Mouse (Mus musculus) kidney, postnatal 0 days (tissue): ENCODE data around the gene Arhgap24. TPM values are rescaled to one million over a fixed set of nuclear protein-coding genes. Genes with fewer than 3 reads are reported as not detected.

ENCODE experiments used
- ATAC-seq: fragments of 200-750 bp; cut with Nextera tagmentation; replicated peaks from 2 replicates; pipeline ENCODE4 v1.8.0; 2017; ENCODE audit warnings: low read depth, moderate number of reproducible peaks, moderate TSS enrichment, moderate library complexity; ENCODE audit not compliant: low FRiP score
- DNase-seq: peaks from one replicate; pipeline ENCODE4 v3.0.0-alpha.2; 2016; ENCODE audit warnings: low spot score
- H3K27ac ChIP-seq: fragments of 300-500 bp; sonication (generic); 2 replicates; pipeline ENCODE4 v1.5.1; 2014; ENCODE audit warnings: mild to moderate bottlenecking
- H3K27me3 ChIP-seq: fragments of 300-500 bp; sonication (generic); 2 replicates; pipeline ENCODE4 v1.6.1; 2014; ENCODE audit warnings: low read length, mixed read lengths; ENCODE audit not compliant: insufficient read depth
- H3K36me3 ChIP-seq: fragments of 300-500 bp; sonication (generic); 2 replicates; pipeline ENCODE4 v1.6.1; 2014; ENCODE audit warnings: low read length, mixed read lengths; ENCODE audit not compliant: insufficient read depth
- H3K4me1 ChIP-seq: fragments of 300-500 bp; sonication (generic); replicated peaks from 2 replicates; pipeline ENCODE4 v1.6.1; 2014; ENCODE audit warnings: antibody characterized with exemption, low read length, mixed read lengths; ENCODE audit not compliant: insufficient read depth
- H3K4me2 ChIP-seq: fragments of 300-500 bp; sonication (generic); 2 replicates; pipeline ENCODE4 v1.6.1; 2014; ENCODE audit warnings: mild to moderate bottlenecking, low read length, moderate library complexity, mixed read lengths
- H3K4me3 ChIP-seq: fragments of 300-500 bp; sonication (generic); replicated peaks from 2 replicates; pipeline ENCODE4 v1.5.1; 2014; ENCODE audit warnings: low read depth, low read length
- H3K9ac ChIP-seq: fragments of 300-500 bp; sonication (generic); 2 replicates; pipeline ENCODE4 v1.6.1; 2014; ENCODE audit warnings: low read depth, low read length
- H3K9me3 ChIP-seq: fragments of 300-500 bp; sonication (generic); replicated peaks from 2 replicates; pipeline ENCODE4 v1.6.1; 2016; ENCODE audit warnings: low read length, inconsistent platforms, mixed read lengths
- CTCF ChIP-seq: IDR thresholded peaks from 2 replicates; pipeline ENCODE4 v1.5.1; 2016; ENCODE audit warnings: antibody characterized with exemption, low read depth, mild to moderate bottlenecking, moderate library complexity
- WGBS: fragments of 180-500 bp; shearing (Covaris S2); extraction: QIAGEN DNeasy Blood & Tissue Kit; methylation state at CpG from one replicate; pipeline ENCODE4 v1.1.7; 2014; 5-methylcytosine and 5-hydroxymethylcytosine counted together
- polyA plus RNA-seq: library from polyadenylated mRNA; unstranded; fragments of >200 nt; fragmentation: Nextera tagmentation; extraction: Ambion mirVana; gene quantifications from 2 replicates; pipeline ENCODE4 v1.2.1, GENCODE M21; 2015

Gene Arhgap24
- polyA plus RNA-seq, 1 experiment from 2014 or later: 99.9 TPM

DNA sequence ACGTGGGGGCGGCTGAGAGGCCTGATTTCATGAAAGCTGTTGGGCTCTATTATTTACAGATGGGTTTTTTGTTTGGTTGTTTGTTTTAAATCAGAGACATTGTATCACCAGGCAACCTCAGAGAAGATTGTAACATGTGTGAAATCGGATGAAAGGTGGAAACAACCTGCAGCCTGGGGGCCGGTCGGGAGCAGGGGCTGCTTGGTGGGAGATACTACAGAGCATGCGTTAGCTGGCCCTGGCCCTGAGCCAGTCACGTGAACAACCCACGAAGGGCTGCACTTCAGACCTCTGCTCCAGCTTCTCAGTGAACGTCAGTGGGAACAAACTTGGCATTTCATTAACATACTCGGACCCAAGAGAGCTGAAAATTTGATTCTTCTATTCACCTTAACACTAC is 284.5 kb downstream of the Arhgap24 start:
- Histone ChIP-seq H3K36me3 (no peaks in the 10 kb centered on the region), H3K4me3 (no peak overlapping the region), H3K27ac (peak overlapping the region; percentile 1; the same call in 1 of the 2 replicates), H3K4me2 (no peak overlapping the region), H3K27me3 (no peaks in the 10 kb centered on the region), H3K9ac (no peak overlapping the region), H3K9me3 (no peaks in the 10 kb centered on the region), H3K4me1 (peaks cover 14% of the 10 kb centered on the region)
- no peak for TF ChIP-seq CTCF
- ATAC-seq (no peak), DNase-seq (no peak)
- 74% methylated on average over 10 of the region's 10 CpGs for WGBS

DNA sequence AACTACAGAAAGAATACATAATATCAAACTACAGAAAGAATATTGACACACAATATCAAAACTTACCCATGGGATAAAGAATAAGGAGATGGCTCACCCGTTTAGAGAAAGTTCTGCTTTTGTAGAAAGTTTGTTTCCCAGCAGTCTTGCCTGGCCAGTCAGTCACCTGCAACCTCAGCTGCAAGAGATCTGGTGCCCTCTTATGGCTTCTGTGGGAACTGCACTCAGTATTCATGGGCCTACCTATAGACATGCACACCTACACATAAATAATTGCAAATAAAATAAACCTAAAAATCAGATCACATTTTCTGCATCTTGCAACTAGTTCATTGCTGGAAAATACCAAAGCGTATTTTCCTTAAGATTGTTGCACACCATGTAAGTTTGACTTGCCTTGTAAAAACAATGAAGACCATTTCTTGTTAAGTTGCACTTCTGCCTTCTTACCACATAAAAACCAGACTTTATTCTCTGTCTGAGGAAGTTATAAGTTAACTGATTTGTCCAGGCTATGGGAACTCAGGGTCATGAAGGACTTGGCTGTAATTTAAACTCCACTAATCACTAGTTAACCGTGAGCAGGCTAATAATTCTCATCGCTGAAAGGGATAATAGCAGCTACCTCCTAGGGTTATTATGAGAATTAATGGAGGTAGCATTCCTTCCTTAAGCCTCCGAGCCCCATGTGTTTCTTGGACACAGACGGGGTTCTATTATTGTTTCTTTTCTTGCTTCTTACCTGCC is 285.3 kb downstream of the Arhgap24 start:
- Histone ChIP-seq H3K36me3 (no peaks in the 10 kb centered on the region), H3K9ac (no peak overlapping the region), H3K4me3 (no peak overlapping the region), H3K4me2 (no peak overlapping the region), H3K4me1 (peaks cover 19% of the 10 kb centered on the region), H3K27ac (peak overlapping the region; percentile 90), H3K27me3 (no peaks in the 10 kb centered on the region), H3K9me3 (no peaks in the 10 kb centered on the region)
- ATAC-seq: peak; percentile 68
- 48% methylated on average over 6 of the region's 6 CpGs for WGBS
- DNase-seq: peak; percentile 57
- peak; percentile 91 for TF ChIP-seq CTCF

DNA sequence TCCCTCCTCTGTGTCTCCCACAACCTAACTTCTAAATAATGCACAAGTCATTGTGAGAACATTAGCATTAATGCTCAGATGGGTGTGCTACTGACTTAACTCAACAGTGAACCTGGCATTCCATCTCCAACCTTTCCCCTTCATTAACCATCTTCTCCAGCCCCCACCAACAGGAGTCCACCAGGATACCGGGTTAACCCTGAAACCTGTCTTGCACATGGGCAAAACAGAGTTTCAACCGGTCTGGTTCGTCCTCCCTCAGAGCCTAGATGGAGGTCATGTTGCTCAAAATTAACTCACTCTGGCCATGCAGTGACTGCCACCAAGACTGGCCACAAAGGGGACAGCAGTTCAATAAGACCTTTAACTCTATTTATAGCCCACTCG is 285.9 kb downstream of the Arhgap24 start:
- Histone ChIP-seq H3K9me3 (no peaks in the 10 kb centered on the region), H3K27me3 (no peaks in the 10 kb centered on the region), H3K27ac (peak overlapping the region; percentile 90), H3K4me1 (peaks cover 20% of the 10 kb centered on the region), H3K36me3 (no peaks in the 10 kb centered on the region), H3K4me3 (no peak overlapping the region), H3K9ac (no peak overlapping the region), H3K4me2 (no peak overlapping the region)
- DNase-seq (no peak), ATAC-seq (peak; percentile 66)
- TF ChIP-seq CTCF: no peak
- 31% methylated on average over 4 of the region's 4 CpGs for WGBS

DNA sequence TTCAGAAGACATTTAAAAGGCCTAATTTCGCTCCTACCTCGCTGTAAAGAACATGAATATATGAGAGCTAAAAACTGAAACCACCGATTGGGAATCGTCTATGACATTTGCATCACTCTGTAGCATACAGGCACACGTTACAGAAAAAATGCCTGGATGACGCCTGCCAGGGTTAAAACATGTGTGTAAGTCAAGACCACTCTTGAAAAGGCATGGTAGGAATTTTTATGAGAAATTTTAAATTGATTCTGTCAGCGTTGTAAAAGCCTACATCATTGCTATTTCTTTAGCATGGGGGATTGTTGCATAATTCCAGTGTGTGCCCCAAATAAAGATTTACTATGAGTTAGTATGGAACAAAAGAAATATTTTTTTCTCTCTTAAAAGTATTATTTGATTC is 286.6 kb downstream of the Arhgap24 start:
- Histone ChIP-seq H3K4me3 (no peak overlapping the region), H3K27ac (peak overlapping the region; percentile 90), H3K9me3 (no peaks in the 10 kb centered on the region), H3K4me1 (peaks cover 20% of the 10 kb centered on the region), H3K36me3 (no peaks in the 10 kb centered on the region), H3K4me2 (no peak overlapping the region), H3K27me3 (no peaks in the 10 kb centered on the region), H3K9ac (no peak overlapping the region)
- no peak for TF ChIP-seq CTCF
- 59% methylated on average over 7 of the region's 7 CpGs for WGBS
- ATAC-seq (no peak), DNase-seq (no peak)

DNA sequence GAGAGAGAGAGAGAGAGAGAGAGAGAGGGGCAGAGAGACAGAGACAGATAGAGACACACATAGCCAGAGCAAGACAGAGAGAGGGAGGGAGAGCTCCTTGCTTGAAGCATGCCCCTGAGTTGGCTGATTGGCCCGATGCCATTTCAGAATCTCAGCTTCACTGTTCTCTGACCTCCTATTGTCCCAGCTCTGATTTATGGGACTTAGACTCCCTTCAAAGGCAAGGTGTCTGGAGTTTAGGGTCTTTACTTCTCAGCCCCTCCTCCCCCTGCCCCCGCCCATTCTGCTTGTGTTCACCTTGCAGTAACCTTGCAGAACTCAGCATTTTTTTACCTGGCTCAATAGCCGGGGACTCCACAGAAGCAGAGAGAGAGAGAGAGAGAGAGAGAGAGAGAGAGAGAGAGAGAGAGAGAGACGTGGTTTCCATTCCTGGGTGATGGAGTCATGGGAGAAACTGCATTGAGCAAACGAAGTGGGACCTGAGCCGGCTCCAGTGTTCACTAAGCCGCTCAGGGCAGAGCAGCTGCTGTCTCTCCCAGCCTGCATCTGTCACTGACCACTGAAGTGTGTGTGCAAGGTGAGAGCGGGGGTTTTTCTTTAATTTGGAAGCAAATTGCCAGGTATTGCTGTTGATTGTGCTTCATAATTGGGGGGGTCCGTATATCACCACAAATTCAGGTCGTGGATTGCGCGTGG is 287.3 kb downstream of the Arhgap24 start:
- Histone ChIP-seq H3K4me1 (peaks cover 20% of the 10 kb centered on the region), H3K9me3 (no peaks in the 10 kb centered on the region), H3K4me2 (peak overlapping the region; percentile 56), H3K9ac (peak overlapping the region; percentile 46), H3K4me3 (peak overlapping the region; percentile 32), H3K27ac (peak overlapping the region; percentile 90), H3K36me3 (no peaks in the 10 kb centered on the region), H3K27me3 (no peaks in the 10 kb centered on the region)
- ATAC-seq: peak; percentile 80
- WGBS: 29% methylated on average over 12 of the region's 12 CpGs
- peak; percentile 75 for DNase-seq
- TF ChIP-seq CTCF: no peak

DNA sequence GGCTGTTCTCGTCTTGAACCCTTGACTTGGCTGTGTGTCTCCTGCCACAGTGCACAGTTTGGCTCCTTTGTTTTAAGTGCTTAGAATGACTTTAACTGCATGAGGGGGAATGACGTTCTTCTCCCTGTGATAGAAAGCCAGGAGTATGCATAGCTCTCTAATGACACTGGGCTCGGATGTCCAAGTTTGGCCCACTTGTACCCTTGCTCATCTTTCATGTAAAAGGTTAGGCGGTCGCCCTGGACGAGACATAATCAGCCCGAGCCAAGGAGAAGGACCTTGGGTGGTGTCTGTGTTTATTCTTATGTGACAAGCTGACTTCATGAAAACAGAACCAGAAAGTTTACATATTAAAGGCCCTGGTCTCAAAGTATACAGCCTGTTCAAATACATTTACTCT is 289.4 kb downstream of the Arhgap24 start:
- no peaks in the 10 kb centered on the region for H3K27me3 ChIP-seq
- DNase-seq (no peak), ATAC-seq (no peak)
- no peaks in the 10 kb centered on the region for H3K36me3 ChIP-seq
- H3K9me3 ChIP-seq: no peaks in the 10 kb centered on the region
- H3K4me2 ChIP-seq: peak overlapping the region; percentile 56
- H3K4me1 ChIP-seq: peaks cover 24% of the 10 kb centered on the region
- H3K4me3 ChIP-seq: no peak overlapping the region
- TF ChIP-seq CTCF: no peak
- WGBS: 44% methylated on average over 7 of the region's 7 CpGs
- H3K27ac ChIP-seq: no peak overlapping the region
- no peak overlapping the region for H3K9ac ChIP-seq
